Mouse (Mus musculus): Measurements from ENCODE around the gene Actl6b. TPM values are rescaled to one million over a fixed set of nuclear protein-coding genes. Genes with fewer than 3 reads are reported as not detected.
"Not testable (repeated sequence)": the region's sequence is repeated elsewhere in the genome, so short reads cannot be mapped to it uniquely, and the experiment has no call there.

Gene Actl6b
- polyA plus RNA-seq, 1 experiment from 2014 or later, result 0.45 TPM

DNA sequence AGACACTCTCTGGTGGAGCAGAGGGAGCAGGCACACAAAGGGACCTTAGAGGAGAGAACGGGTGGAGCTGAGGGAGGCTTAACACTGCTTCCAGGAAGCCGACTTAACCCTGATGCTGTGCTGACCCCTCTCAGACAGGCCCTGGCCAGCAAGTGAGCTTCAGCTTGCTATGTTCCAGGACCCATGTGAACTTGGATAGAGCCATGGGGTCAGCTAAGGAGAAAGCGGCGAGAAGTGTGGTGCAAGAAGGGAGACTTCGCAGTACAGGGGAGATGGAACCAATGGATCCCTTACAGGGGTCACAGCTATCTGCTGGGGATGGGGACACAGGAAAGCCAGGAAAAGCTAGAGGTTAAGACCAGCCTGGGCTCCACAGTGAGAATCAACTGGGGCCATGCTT, 59.8 kb downstream of the Actl6b start:
- Histone ChIP-seq H3K4me3 (no peak overlapping the region), H3K4me1 (peaks cover 58% of the 10 kb centered on the region), H3K9ac (peak overlapping the region; percentile 26; the same call in 1 of the 2 replicates), H3K4me2 (replicated peaks) (no peak overlapping the region), H3K27ac (peak overlapping the region; percentile 99), H3K9me3 (no peaks in the 10 kb centered on the region), H3K27me3 (no peaks in the 10 kb centered on the region), H3K36me3 (no peaks in the 10 kb centered on the region)
- WGBS, result 71% methylated on average over 5 of the region's 5 CpGs
- ATAC-seq (ENCODE audit: low FRiP score, low read depth), result no peak

DNA sequence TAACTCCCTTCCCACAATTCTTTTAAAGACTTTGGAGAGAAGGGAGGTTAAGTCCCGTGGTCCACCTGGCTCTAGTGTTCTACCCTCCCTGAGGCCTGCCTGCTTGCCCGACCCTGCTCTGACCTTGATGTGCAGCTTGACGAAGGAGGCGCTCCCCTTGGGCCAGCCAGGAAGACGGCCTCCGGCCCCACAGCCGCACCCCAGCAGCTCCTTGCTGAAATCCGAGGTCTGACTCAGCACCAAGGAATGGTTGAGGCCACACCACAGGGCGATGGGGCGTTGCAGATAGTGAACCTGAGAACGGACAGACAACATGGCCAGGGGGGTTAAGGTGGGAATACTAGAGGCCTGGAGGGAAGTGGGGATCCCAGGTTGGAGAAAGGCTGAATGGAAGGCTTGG, 60.2 kb downstream of the Actl6b start, which contains the start of gene Pcolce:
TSS of gene Pcolce (minus strand) at position 235 of the 400 bp plus-strand sequence.
- peaks cover 53% of the 10 kb centered on the region for H3K4me1 ChIP-seq

DNA sequence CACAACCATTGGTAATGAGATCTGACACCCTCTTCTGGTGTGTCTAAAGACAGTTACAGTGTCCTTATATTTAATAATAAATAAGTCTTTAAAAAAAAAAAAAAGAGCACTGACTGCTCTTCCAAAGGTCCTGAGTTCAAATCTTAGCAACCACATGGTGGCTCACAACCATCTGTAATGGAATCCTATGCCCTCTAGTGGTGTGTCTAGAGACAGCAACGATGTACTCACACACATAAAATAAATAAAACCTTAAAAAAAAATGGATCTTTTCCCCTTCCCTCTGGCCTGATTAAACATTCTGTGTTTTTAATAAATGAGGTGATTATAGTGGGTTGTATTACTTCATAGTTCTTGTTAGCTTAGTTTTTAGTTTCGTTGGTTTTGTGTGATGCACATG, 61.6 kb downstream of the Actl6b start:
- not testable (repeated sequence) for H3K9ac ChIP-seq; H3K27ac ChIP-seq; H3K9me3 ChIP-seq; H3K27me3 ChIP-seq; H3K36me3 ChIP-seq; H3K4me3 ChIP-seq; ATAC-seq (ENCODE audit: low FRiP score, low read depth); H3K4me2 ChIP-seq (replicated peaks)
- peaks cover 39% of the 10 kb centered on the region for H3K4me1 ChIP-seq
- WGBS, result 93% methylated on average over 2 of the region's 2 CpGs

More for the DNA sequence above, 60.2 kb downstream of the Actl6b start, which contains the start of gene Pcolce:
- ATAC-seq (ENCODE audit: low FRiP score, low read depth), result no peak
- Histone ChIP-seq H3K27ac (peak within 1 kb of the TSS; percentile 99), H3K4me3 (no peak within 1 kb of the TSS), H3K9me3 (no peaks in the 10 kb centered on the region), H3K9ac (peak within 1 kb of the TSS; percentile 26; the same call in 1 of the 2 replicates), H3K27me3 (no peaks in the 10 kb centered on the region), H3K36me3 (no peaks in the 10 kb centered on the region), H3K4me2 (replicated peaks) (no peak within 1 kb of the TSS)
- WGBS, result 47% methylated on average over 11 of the region's 11 CpGs

DNA sequence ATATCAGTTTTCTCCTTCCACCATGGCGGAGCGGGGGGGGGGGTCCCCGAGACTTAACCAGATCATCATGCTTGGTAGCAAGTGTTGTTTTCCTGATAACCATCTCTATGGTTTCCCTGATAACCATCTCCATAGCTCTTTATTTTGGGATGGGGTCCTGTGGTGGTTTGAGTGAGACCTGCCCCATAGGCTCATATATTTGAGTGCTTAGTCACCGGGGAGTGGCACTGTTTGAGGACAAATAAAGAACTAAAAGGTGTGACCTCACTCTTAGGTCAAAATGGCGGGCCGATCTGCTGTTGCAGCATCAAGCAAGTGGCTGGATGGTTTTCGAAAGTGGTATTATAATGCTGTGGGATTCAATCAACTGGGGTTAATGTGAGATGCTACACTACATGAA, 62.0 kb downstream of the Actl6b start:
- H3K4me3 ChIP-seq, result no peak overlapping the region
- no peaks in the 10 kb centered on the region for H3K36me3 ChIP-seq
- H3K27ac ChIP-seq, result no peak overlapping the region
- no peaks in the 10 kb centered on the region for H3K9me3 ChIP-seq
- H3K27me3 ChIP-seq, result no peaks in the 10 kb centered on the region
- H3K4me1 ChIP-seq, result peaks cover 35% of the 10 kb centered on the region
- no peak overlapping the region for H3K4me2 ChIP-seq (replicated peaks)
- ATAC-seq (ENCODE audit: low FRiP score, low read depth), result no peak
- no peak overlapping the region for H3K9ac ChIP-seq
- 87% methylated on average over 7 of the region's 7 CpGs for WGBS

Small RNA genes within 50 kb of the gene (microRNA-seq; reads per million reads assigned to microRNA genes)
- 0.52 reads per million for gene Mir6418

Other genes with a start within 250 kb of the Actl6b start
- 141 and 149 TPM in 2 replicates for gene Srrt, start 245.8 kb upstream of the Actl6b start, polyA plus RNA-seq (2015; fragmentation: Nextera tagmentation; extraction: Ambion mirVana)
- 104 and 107 TPM in 2 replicates for gene Trip6, start 239.1 kb upstream of the Actl6b start, polyA plus RNA-seq (2015; fragmentation: Nextera tagmentation; extraction: Ambion mirVana)
- gene Slc12a9, start 219.9 kb upstream of the Actl6b start, polyA plus RNA-seq (2015; fragmentation: Nextera tagmentation; extraction: Ambion mirVana), result 17.2 and 17.9 TPM in 2 replicates
- gene Ephb4, start 203.4 kb upstream of the Actl6b start, polyA plus RNA-seq (2015; fragmentation: Nextera tagmentation; extraction: Ambion mirVana), result 76.5 and 82.3 TPM in 2 replicates
- 0.05 and 0.29 TPM in 2 replicates for gene Zan, start 76.5 kb upstream of the Actl6b start, polyA plus RNA-seq (2015; fragmentation: Nextera tagmentation; extraction: Ambion mirVana)
- gene Pop7, start 51.0 kb upstream of the Actl6b start, polyA plus RNA-seq (2015; fragmentation: Nextera tagmentation; extraction: Ambion mirVana), result 48.4 and 54.0 TPM in 2 replicates
- gene Gigyf1, start 35.0 kb upstream of the Actl6b start, polyA plus RNA-seq (2015; fragmentation: Nextera tagmentation; extraction: Ambion mirVana), result 16.1 and 16.7 TPM in 2 replicates
- gene Epo, start 20.3 kb upstream of the Actl6b start, polyA plus RNA-seq (2015; fragmentation: Nextera tagmentation; extraction: Ambion mirVana), result 0.78 and 0.86 TPM in 2 replicates
- 343 and 352 TPM in 2 replicates for gene Gnb2, start 20.0 kb upstream of the Actl6b start, polyA plus RNA-seq (2015; fragmentation: Nextera tagmentation; extraction: Ambion mirVana)
- 0.32 and 0.38 TPM in 2 replicates for gene Tfr2, start 16.3 kb downstream of the Actl6b start, polyA plus RNA-seq (2015; fragmentation: Nextera tagmentation; extraction: Ambion mirVana)
- gene Mospd3, start 47.5 kb downstream of the Actl6b start, polyA plus RNA-seq (2015; fragmentation: Nextera tagmentation; extraction: Ambion mirVana), result 27.9 and 28.7 TPM in 2 replicates
- gene Pcolce, start 60.3 kb downstream of the Actl6b start, polyA plus RNA-seq (2015; fragmentation: Nextera tagmentation; extraction: Ambion mirVana), result 152 and 157 TPM in 2 replicates
- 0.19 and 0.23 TPM in 2 replicates for gene Fbxo24, start 75.5 kb downstream of the Actl6b start, polyA plus RNA-seq (2015; fragmentation: Nextera tagmentation; extraction: Ambion mirVana)
- 34.0 and 34.3 TPM in 2 replicates for gene Lrch4, start 75.6 kb downstream of the Actl6b start, polyA plus RNA-seq (2015; fragmentation: Nextera tagmentation; extraction: Ambion mirVana)
- gene Gm20605, start 75.7 kb downstream of the Actl6b start, polyA plus RNA-seq (2015; fragmentation: Nextera tagmentation; extraction: Ambion mirVana), result 6.1 and 9.6 TPM in 2 replicates
- gene Sap25, start 87.8 kb downstream of the Actl6b start, polyA plus RNA-seq (2015; fragmentation: Nextera tagmentation; extraction: Ambion mirVana), result 7.3 and 8.9 TPM in 2 replicates
- 0.18 and 0.26 TPM in 2 replicates for gene Irs3, start 92.2 kb downstream of the Actl6b start, polyA plus RNA-seq (2015; fragmentation: Nextera tagmentation; extraction: Ambion mirVana)
- gene Agfg2, start 131.2 kb downstream of the Actl6b start, polyA plus RNA-seq (2015; fragmentation: Nextera tagmentation; extraction: Ambion mirVana), result 19.4 and 19.7 TPM in 2 replicates
- gene Nyap1, start 188.1 kb downstream of the Actl6b start, polyA plus RNA-seq (2015; fragmentation: Nextera tagmentation; extraction: Ambion mirVana), result 2.9 and 4.0 TPM in 2 replicates
- 128 and 134 TPM in 2 replicates for gene Tsc22d4, start 192.2 kb downstream of the Actl6b start, polyA plus RNA-seq (2015; fragmentation: Nextera tagmentation; extraction: Ambion mirVana)
- gene Ppp1r35, start 225.3 kb downstream of the Actl6b start, polyA plus RNA-seq (2015; fragmentation: Nextera tagmentation; extraction: Ambion mirVana), result 26.5 and 27.2 TPM in 2 replicates
- gene Mepce, start 234.1 kb downstream of the Actl6b start, polyA plus RNA-seq (2015; fragmentation: Nextera tagmentation; extraction: Ambion mirVana), result 11.7 and 11.8 TPM in 2 replicates
- gene Zcwpw1, start 234.3 kb downstream of the Actl6b start, polyA plus RNA-seq (2015; fragmentation: Nextera tagmentation; extraction: Ambion mirVana), result 35.3 and 36.0 TPM in 2 replicates

All from limb, embryonic 13.5 days (tissue).